10 mouse cellular contexts compared by ENCODE assay signal in genomic region chr4:108015067-108015765, GRCm38 (mm10). TPM values are rescaled to one million over a fixed set of nuclear protein-coding genes. Genes with fewer than 3 reads are reported as not detected.
DNase-seq lines count a peak whose midpoint lies in the region; ATAC-seq lines count a peak whose summit lies in the region.
"Had no signal": no experiment of that assay in that cellular context is flagged by ENCODE, and none has a peak within 500 bp of the region (broad histone marks: within the 10 kb centered on the region; RNA-seq: fewer than 3 reads in every experiment).

No protein-coding gene starts in this region.

- ATAC-seq in midbrain, embryonic 11.5 days (ENCODE audit: low FRiP score) = 0 out of 2 replicates have a peak, but pooled peaks have one; percentile 38
- ATAC-seq in midbrain, embryonic 13.5 days = no peak
- ATAC-seq in lung, embryonic 16.5 days (ENCODE audit: low read depth) = peak; percentile 56; the same call in 1 of the 2 replicates
- ATAC-seq in forebrain, embryonic 14.5 days = no peak

- WGBS in midbrain, embryonic 11.5 days = 62% methylated on average over 14 of the region's 14 CpGs
- WGBS in midbrain, embryonic 13.5 days = 68% methylated on average over 14 of the region's 14 CpGs
- WGBS in lung, embryonic 16.5 days = 58% methylated on average over 14 of the region's 14 CpGs
- 65% methylated on average over 14 of the region's 14 CpGs for WGBS in forebrain, embryonic 14.5 days

- H3K9me3 ChIP-seq in midbrain, embryonic 11.5 days (ENCODE audit: control insufficient read depth, low read length) = no peaks in the 10 kb centered on the region
- H3K9me3 ChIP-seq in midbrain, embryonic 13.5 days = no peaks in the 10 kb centered on the region
- no peaks in the 10 kb centered on the region for H3K9me3 ChIP-seq in lung, embryonic 16.5 days (ENCODE audit: control insufficient read depth, low read length)
- no peaks in the 10 kb centered on the region for H3K9me3 ChIP-seq in forebrain, embryonic 14.5 days (replicated peaks; ENCODE audit: control insufficient read depth, low read length)
- H3K9me3 ChIP-seq: neural tube, embryonic 13.5 days had no signal

- no peak overlapping the region for H3K4me2 ChIP-seq in midbrain, embryonic 11.5 days
- no peak overlapping the region for H3K4me2 ChIP-seq in midbrain, embryonic 13.5 days (replicated peaks)
- H3K4me2 ChIP-seq in lung, embryonic 16.5 days (ENCODE audit: low read depth, low read length) = no peak overlapping the region
- H3K4me2 ChIP-seq in forebrain, embryonic 14.5 days (ENCODE audit: low read length) = no peak overlapping the region
- H3K4me2 ChIP-seq: neural tube, embryonic 13.5 days had no signal

- H3K9ac ChIP-seq in midbrain, embryonic 11.5 days (ENCODE audit: low read length) = no peak overlapping the region
- no peak overlapping the region for H3K9ac ChIP-seq in midbrain, embryonic 13.5 days (replicated peaks)
- no peak overlapping the region for H3K9ac ChIP-seq in lung, embryonic 16.5 days (ENCODE audit: low read length)
- no peak overlapping the region for H3K9ac ChIP-seq in forebrain, embryonic 14.5 days (ENCODE audit: low read length)
- H3K9ac ChIP-seq: neural tube, embryonic 13.5 days had no signal

- no peaks in the 10 kb centered on the region for H3K27me3 ChIP-seq in midbrain, embryonic 11.5 days (ENCODE audit: control insufficient read depth, insufficient read depth, low read length)
- no peaks in the 10 kb centered on the region for H3K27me3 ChIP-seq in midbrain, embryonic 13.5 days
- no peaks in the 10 kb centered on the region for H3K27me3 ChIP-seq in lung, embryonic 16.5 days (ENCODE audit: control insufficient read depth, insufficient read depth, low read depth, low read length)
- H3K27me3 ChIP-seq in forebrain, embryonic 14.5 days (replicated peaks; ENCODE audit: control insufficient read depth, insufficient read depth, low read length) = no peaks in the 10 kb centered on the region
- H3K27me3 ChIP-seq: neural tube, embryonic 13.5 days had no signal

- intact Hi-C loops in heart, postnatal 10 days (cut with DNase I) = no loop called here

- no peaks in the 10 kb centered on the region; the same call in 1 of the 2 replicates for H3K4me1 ChIP-seq in midbrain, embryonic 11.5 days (ENCODE audit: control insufficient read depth, insufficient read depth, low read length)
- H3K4me1 ChIP-seq in midbrain, embryonic 13.5 days (replicated peaks) = peaks cover 13% of the 10 kb centered on the region
- no peaks in the 10 kb centered on the region for H3K4me1 ChIP-seq in lung, embryonic 16.5 days (replicated peaks; ENCODE audit: control insufficient read depth, insufficient read depth, low read length)
- H3K4me1 ChIP-seq in forebrain, embryonic 14.5 days (ENCODE audit: control insufficient read depth, insufficient read depth, low read length) = no peaks in the 10 kb centered on the region
- H3K4me1 ChIP-seq: neural tube, embryonic 13.5 days had no signal

- no peak for DNase-seq in midbrain, embryonic 11.5 days (ENCODE audit: low spot score, missing footprints)
- peak; percentile 77 to 78 for DNase-seq in adrenal gland, postnatal 36 days
- DNase-seq in heart, postnatal 10 days = peak; percentile 79 to 87
- no peak for DNase-seq in layer of hippocampus, adult 9-11 months
- DNase-seq in forebrain, embryonic 14.5 days (ENCODE audit: low spot score) = no peak
- DNase-seq in cerebellum, adult 11-12 months = no peak

- no peak overlapping the region for H3K27ac ChIP-seq in midbrain, embryonic 11.5 days (ENCODE audit: low read depth, low read length)
- no peak overlapping the region for H3K27ac ChIP-seq in midbrain, embryonic 13.5 days
- no peak overlapping the region for H3K27ac ChIP-seq in lung, embryonic 16.5 days (ENCODE audit: low read length)
- H3K27ac ChIP-seq in forebrain, embryonic 14.5 days (ENCODE audit: low read depth, low read length) = no peak overlapping the region
- H3K27ac ChIP-seq: neural tube, embryonic 13.5 days had no signal

- no peaks in the 10 kb centered on the region for H3K36me3 ChIP-seq in midbrain, embryonic 11.5 days (ENCODE audit: control insufficient read depth, insufficient read depth, low read length)
- H3K36me3 ChIP-seq in midbrain, embryonic 13.5 days = no peaks in the 10 kb centered on the region
- H3K36me3 ChIP-seq in lung, embryonic 16.5 days (ENCODE audit: control insufficient read depth, insufficient read depth, low read length) = no peaks in the 10 kb centered on the region
- H3K36me3 ChIP-seq in forebrain, embryonic 14.5 days (ENCODE audit: control insufficient read depth, insufficient read depth, low read length) = no peaks in the 10 kb centered on the region
- H3K36me3 ChIP-seq: neural tube, embryonic 13.5 days had no signal

- H3K4me3 ChIP-seq in midbrain, embryonic 11.5 days (ENCODE audit: low read depth, low read length) = no peak overlapping the region
- no peak overlapping the region for H3K4me3 ChIP-seq in midbrain, embryonic 13.5 days (replicated peaks)
- H3K4me3 ChIP-seq in lung, embryonic 16.5 days (ENCODE audit: low read length) = no peak overlapping the region
- no peak overlapping the region for H3K4me3 ChIP-seq in forebrain, embryonic 14.5 days (ENCODE audit: low read depth, low read length)
- H3K4me3 ChIP-seq: neural tube, embryonic 13.5 days had no signal

RNA-seq across cellular contexts. Expression of gene Slc1a7, which starts 47.1 kb away (rescaled TPM):
- not detected in 2 replicates for polyA plus RNA-seq in midbrain, embryonic 11.5 days (2014; fragmentation: Nextera tagmentation; extraction: Ambion mirVana)
- polyA plus RNA-seq in midbrain, embryonic 13.5 days (2015; fragmentation: Nextera tagmentation; extraction: Ambion mirVana) = not detected in 2 replicates
- under 1 TPM; 0.30 to 0.43 TPM for total RNA-seq in adrenal gland, postnatal 36 days (2021)
- under 1 TPM in 1 of 2 experiments, not detected in 1; 0.10 TPM for total RNA-seq in heart, postnatal 10 days (2021)
- polyA plus RNA-seq in lung, embryonic 16.5 days (2015; fragmentation: Nextera tagmentation; extraction: Ambion mirVana) = 0.16 and 0.19 TPM in 2 replicates
- polyA plus RNA-seq in forebrain, embryonic 14.5 days (2014; fragmentation: Nextera tagmentation; extraction: Ambion mirVana) = not detected in 2 replicates
- total RNA-seq: hematopoietic stem cell, adult 5-6 weeks had no signal
- polyA plus RNA-seq: neural tube, embryonic 13.5 days had no signal

Comparison
In these comparisons a context has a peak if more than half of its experiments do, and no peak if none do; other contexts are left out.
1. ATAC-seq: peak in midbrain, embryonic 11.5 days (single experiment) and lung, embryonic 16.5 days (single experiment); none in midbrain, embryonic 13.5 days (single experiment) and forebrain, embryonic 14.5 days (single experiment).
2. DNase-seq: peak in adrenal gland, postnatal 36 days (2 of 2) and heart, postnatal 10 days (2 of 2); none in midbrain, embryonic 11.5 days (single experiment), layer of hippocampus, adult 9-11 months (single experiment), forebrain, embryonic 14.5 days (single experiment) and cerebellum, adult 11-12 months (single experiment).